Mouse (Mus musculus) E14TG2a.4 (cell line): ENCODE measurements at regions not wholly inside any gene's neighbourhood (a gene's known extent, or its start where the extent isn't known, plus 50 kb on each side); places are given as distances from the start of the nearest gene placed in this dataset.

Experiments used
- H3K27me3 ChIP-seq: 2 replicates; pipeline ENCODE4 v1.6.1; 2014; ENCODE audit warnings: low read length, control low read depth; ENCODE audit not compliant: insufficient read depth
- H3K36me3 ChIP-seq: 2 replicates; pipeline ENCODE4 v1.6.1; 2014; ENCODE audit warnings: low read length, control low read depth; ENCODE audit not compliant: insufficient read depth
- H3K4me1 ChIP-seq: replicated peaks from 2 replicates; pipeline ENCODE4 v1.6.1; 2014; ENCODE audit warnings: low read depth, low read length, control low read depth
- H3K4me3 ChIP-seq: replicated peaks from 2 replicates; pipeline ENCODE4 v1.5.1; 2014; ENCODE audit warnings: mild to moderate bottlenecking, low read length
- H3K9me3 ChIP-seq: 2 replicates; pipeline ENCODE4 v1.6.1; 2014; ENCODE audit warnings: low read length, control low read depth
- CTCF ChIP-seq: conservative IDR thresholded peaks from 2 replicates; pipeline ENCODE4 v1.5.1; 2014; ENCODE audit warnings: low read length
- NANOG ChIP-seq: IDR thresholded peaks from 2 replicates; pipeline ENCODE4 v1.6.1; 2014; ENCODE audit warnings: borderline replicate concordance, low read length, mixed read lengths
- POU5F1 ChIP-seq: IDR thresholded peaks from 2 replicates; pipeline ENCODE4 v1.6.1; 2014; ENCODE audit warnings: low read length, borderline replicate concordance

DNA sequence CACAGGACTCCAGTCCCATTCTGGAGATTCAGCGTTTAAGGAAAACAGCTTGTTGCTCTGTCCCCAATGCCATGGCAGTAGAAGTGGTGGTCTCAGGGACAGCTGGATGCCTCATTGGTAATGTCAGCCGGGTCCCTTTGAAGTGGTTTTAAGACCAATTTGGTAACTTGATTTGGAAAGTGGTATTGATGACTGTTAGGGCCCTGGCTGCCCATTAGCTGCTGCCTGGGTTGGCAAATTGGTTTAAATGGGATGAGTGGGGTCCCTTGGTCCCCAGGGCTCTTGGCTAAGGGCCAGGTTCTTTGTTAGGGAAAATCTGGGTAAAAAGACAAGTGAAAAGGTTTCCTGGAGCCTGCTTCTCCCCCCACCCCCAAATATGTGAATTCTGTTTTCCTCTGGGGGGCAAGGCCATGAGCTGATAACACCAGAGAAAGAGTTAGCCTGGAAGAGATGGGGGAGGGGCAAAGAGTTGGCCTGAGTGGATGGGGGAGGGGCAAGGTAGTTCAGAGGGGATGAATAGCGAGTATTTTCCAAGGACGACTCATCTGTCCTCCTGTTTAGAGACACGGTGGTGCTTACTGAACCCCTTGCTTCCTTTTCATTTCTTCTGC is 1224.6 kb upstream of the A1bg start:
- Histone ChIP-seq H3K9me3 (no peaks in the 10 kb centered on the region), H3K36me3 (peaks cover 77% of the 10 kb centered on the region), H3K4me3 (peak overlapping the region; percentile 27), H3K27me3 (no peaks in the 10 kb centered on the region), H3K4me1 (peaks cover 86% of the 10 kb centered on the region)
- TF ChIP-seq POU5F1 (no peak), CTCF (no peak), NANOG (no peak)

DNA sequence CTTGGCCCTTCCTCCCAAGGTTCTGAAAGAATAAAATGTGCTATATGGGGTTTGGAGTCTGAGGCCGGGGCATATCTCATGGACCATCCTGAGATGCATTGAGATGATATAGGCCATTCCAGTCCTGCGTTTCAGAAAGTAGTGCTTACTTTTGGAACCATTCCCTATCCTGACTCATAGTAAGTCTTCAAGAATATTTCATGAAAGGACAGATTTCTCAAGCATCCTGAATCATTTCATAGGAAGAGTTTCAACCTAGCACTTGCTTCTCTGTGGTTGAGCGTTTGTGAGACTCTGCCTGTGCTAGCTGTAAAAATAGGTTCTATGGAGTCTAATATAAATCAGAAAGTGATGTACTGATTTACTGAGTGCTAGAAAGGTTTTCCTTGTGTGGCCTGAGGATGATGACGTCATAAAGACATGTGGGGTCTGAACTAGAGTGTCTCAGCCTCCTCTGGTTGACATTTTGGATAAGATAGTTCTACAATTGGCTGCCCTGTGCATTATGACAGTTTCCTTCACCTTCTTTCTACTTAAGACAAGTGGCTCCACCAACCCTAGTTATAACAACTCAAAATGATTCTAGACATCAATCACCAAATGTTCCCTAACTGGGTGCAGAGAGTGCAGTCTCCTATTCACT is 1223.0 kb upstream of the A1bg start:
- TF ChIP-seq CTCF (no peak), NANOG (no peak), POU5F1 (no peak)
- H3K27me3 ChIP-seq = no peaks in the 10 kb centered on the region

DNA sequence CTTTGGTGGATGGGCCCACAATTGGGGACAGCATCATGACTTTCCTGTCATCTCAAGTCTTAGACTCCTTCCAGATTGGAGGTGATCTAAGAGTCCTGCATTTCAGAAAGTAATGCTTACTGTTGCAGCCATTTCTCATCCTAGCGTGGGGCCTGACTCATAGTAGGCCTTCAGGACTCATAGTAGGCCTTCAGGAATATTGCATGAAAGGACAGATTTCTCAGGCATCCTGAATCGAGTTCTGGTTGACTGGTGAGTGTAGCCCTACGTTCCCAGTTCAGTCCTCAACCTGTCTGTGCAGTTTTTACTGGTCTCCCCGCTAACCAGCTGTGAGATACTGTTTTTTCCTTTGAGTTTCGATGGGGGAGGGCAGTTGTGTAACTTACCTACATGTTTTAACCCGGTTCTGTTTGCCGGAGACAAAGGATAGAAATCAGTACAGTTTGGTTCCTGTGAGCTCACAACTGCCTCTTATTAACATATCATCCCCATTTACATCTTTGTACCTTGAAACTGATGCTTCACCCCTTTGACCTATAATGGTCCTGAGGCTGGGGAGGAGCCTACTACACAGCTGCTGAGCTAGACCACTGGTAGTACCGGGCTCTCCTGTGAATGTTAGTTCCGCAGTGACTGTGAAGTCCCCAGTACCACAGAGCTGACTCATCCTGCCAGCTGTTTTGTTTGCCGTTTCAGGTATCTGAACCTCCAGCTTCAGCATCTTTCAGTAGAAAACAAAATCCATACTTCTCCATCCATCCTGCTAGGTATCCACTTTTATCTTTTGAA is 1222.2 kb upstream of the A1bg start:
- no peak for TF ChIP-seq NANOG
- no peak for TF ChIP-seq POU5F1
- TF ChIP-seq CTCF = no peak

More for the DNA sequence above, 1223.0 kb upstream of the A1bg start:
- Histone ChIP-seq H3K36me3 (peaks cover 75% of the 10 kb centered on the region), H3K4me3 (no peak overlapping the region), H3K9me3 (no peaks in the 10 kb centered on the region), H3K4me1 (peaks cover 83% of the 10 kb centered on the region)

DNA sequence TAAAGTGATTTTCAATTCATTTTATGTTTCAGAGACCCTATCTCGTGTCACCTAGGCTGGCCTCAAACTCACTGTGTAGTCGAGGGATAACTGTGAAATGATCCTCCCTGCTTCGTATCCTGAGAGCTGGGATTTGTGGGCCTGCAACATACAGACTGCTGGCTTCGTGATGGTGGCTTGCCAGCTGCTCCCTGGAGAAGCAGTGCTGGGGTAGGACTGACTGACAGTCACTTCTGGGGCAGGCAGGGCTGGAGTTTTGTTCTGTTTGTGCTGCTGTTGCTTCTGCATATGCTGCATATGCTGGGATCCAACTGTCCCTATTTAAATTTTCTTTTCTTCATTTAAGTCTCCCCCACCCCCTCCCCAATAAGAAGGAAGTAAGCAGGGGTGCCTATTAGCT is 1217.0 kb upstream of the A1bg start:
- Histone ChIP-seq H3K4me1 (peaks cover 66% of the 10 kb centered on the region), H3K4me3 (no peak overlapping the region), H3K27me3 (no peaks in the 10 kb centered on the region; the same call in 1 of the 2 replicates), H3K9me3 (no peaks in the 10 kb centered on the region), H3K36me3 (peaks cover 87% of the 10 kb centered on the region)
- TF ChIP-seq NANOG (no peak), POU5F1 (no peak), CTCF (no peak)

More for the DNA sequence above, 1222.2 kb upstream of the A1bg start:
- Histone ChIP-seq H3K4me3 (no peak overlapping the region), H3K36me3 (peaks cover 75% of the 10 kb centered on the region), H3K27me3 (no peaks in the 10 kb centered on the region), H3K4me1 (peaks cover 81% of the 10 kb centered on the region), H3K9me3 (no peaks in the 10 kb centered on the region)

DNA sequence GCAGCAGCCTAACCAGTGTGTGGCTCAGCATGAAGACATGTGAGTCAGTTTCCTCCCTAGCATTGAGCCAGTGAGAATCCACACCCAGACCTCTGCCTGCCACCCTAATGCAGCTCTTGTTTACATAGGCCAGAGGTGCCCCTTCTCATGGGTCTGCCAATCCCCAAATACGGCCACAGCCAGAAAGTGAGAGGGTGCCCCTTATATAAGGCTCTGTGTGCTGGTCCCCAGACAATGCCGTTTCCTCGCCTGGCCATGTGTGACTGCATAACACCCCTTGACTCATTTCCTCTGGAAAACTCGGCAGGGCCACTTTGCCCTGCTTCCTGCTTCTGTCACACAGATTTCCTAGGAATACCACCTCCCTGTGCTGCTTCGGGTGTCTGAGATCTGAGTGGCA is 1216.4 kb upstream of the A1bg start:
- TF ChIP-seq CTCF (no peak), POU5F1 (no peak), NANOG (no peak)

DNA sequence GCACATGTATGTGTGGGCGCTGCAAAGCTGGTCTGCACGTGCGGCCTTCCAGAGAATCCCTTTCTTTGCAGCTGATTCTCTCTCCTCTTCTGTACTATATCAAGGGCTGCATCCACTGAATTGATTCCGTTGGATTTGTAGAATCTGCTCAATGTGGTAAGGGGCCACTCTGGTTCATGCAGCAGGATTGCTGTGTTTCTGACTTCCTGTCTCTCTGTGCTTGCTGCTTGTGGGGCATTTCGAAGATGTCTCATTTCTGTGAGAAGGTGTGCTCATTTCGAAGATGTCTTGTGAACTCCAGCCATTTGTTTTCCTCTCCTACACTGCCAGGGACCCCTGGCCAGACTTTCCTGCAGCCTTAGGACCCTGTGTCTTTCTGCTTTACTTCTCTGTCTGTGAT is 1215.9 kb upstream of the A1bg start:
- H3K4me3 ChIP-seq = no peak overlapping the region
- TF ChIP-seq CTCF (no peak), NANOG (no peak), POU5F1 (no peak)
- H3K9me3 ChIP-seq = no peaks in the 10 kb centered on the region
- no peaks in the 10 kb centered on the region; the same call in 1 of the 2 replicates for H3K27me3 ChIP-seq
- H3K36me3 ChIP-seq = peaks cover 87% of the 10 kb centered on the region
- H3K4me1 ChIP-seq = peaks cover 63% of the 10 kb centered on the region

More for the DNA sequence above, 1216.4 kb upstream of the A1bg start:
- no peaks in the 10 kb centered on the region for H3K9me3 ChIP-seq
- H3K4me1 ChIP-seq = peaks cover 63% of the 10 kb centered on the region
- no peaks in the 10 kb centered on the region; the same call in 1 of the 2 replicates for H3K27me3 ChIP-seq
- peaks cover 87% of the 10 kb centered on the region for H3K36me3 ChIP-seq
- no peak overlapping the region for H3K4me3 ChIP-seq

DNA sequence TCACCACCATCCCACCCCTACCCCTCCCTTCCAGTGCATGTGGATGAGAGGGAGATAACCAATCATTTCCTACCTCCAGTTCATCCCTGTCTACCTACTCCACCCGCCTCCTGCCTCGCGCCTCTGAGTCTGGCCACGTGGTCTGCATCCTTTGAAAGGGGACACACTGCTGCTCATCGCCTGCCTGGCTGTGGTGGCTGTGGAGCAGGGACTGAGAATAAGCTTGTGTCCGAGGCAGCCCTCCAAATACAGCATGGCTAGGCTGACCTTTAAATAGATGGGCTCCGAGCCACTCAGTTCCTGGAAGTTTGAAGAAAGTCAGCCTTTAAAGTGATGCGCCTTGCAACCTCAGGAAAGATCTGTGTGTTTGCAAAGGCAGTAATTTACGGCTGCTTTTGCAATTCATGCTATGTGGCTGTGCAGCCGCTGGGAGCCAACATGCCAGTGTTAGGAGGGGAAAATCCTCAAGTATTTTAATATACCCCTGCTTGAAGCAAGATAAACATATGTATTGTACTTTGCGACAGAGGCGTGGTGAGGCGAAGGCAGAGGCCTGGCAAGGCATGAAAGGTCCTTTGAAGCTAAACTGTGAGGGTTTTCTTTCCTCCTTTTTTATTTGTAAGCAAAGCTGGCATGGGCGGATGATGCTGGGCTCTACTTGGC is 1214.3 kb upstream of the A1bg start:
- Histone ChIP-seq H3K27me3 (no peaks in the 10 kb centered on the region; the same call in 1 of the 2 replicates), H3K9me3 (no peaks in the 10 kb centered on the region), H3K4me3 (no peak overlapping the region), H3K36me3 (peaks cover 92% of the 10 kb centered on the region), H3K4me1 (peaks cover 66% of the 10 kb centered on the region)
- no peak for TF ChIP-seq CTCF

DNA sequence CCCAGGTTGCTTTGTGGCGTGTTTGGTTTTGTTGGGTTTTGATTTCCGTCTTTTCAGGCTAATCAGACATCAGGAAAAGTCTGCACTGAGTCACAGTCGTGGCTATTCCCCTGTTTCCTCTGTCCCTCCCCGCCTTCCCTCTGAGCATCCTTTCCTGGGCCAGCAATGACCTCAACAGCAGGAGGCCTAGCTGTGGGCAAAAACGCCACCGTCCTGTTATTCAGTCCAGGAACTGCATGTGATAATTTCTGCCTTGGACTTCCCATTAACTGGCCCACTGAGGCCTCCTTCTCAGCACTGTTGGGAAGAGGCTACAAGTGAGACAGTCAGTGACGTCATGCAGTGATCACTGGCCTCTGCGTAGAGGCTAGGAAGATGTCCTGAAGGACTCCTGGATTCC is 1212.0 kb upstream of the A1bg start:
- H3K36me3 ChIP-seq = peaks cover 84% of the 10 kb centered on the region
- H3K4me1 ChIP-seq = peaks cover 75% of the 10 kb centered on the region
- H3K27me3 ChIP-seq = no peaks in the 10 kb centered on the region; the same call in 1 of the 2 replicates
- TF ChIP-seq CTCF (no peak), NANOG (no peak), POU5F1 (no peak)
- no peak overlapping the region for H3K4me3 ChIP-seq
- H3K9me3 ChIP-seq = no peaks in the 10 kb centered on the region
